Mouse (Mus musculus): ENCODE measurements around the gene Shc2. TPM values are rescaled to one million over a fixed set of nuclear protein-coding genes. Genes with fewer than 3 reads are reported as not detected.

The Shc2 gene
- total RNA-seq, 1 experiment = 4.3 TPM

DNA sequence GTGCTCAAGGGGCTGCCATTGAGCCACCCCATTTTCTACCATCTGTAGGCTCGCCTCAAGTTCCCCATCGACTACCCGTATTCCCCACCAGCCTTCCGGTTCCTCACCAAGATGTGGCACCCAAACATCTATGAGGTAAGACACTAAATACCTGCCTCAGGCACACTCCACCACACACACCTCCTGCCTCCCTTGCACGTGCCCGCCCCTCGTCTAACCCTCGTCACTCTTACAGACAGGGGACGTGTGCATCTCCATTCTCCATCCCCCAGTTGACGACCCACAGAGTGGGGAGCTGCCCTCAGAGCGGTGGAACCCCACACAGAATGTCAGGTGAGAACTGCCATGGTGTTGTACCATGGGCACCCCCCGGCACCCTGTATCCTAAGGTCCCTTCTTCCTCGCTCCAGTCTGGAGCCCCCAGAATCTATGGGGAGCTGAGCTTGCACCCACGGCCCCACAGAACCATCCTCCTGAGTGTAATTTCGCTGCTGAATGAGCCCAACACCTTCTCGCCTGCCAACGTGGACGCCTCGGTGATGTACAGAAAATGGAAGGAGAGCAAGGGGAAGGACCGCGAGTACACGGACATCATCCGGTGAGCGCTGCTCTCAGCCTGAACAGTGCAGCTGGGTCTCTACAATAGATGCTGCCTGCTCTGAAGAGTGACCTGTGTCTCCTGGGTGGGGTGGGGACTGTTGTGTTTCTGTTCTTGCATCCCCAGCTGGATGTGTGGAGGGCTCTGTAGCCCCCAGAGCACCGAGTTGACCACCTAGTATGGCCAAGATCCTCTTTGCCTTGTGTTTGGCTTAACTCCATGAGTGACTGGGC, 47.3 kb upstream of the Shc2 start:
- in situ Hi-C loops (cut with MboI; ENCODE audit: low sequenced_read_pairs in 2 of 2, unreplicated experiment in 2 of 2) = no loop called here
- H3K36me3 ChIP-seq (ENCODE audit: control insufficient read depth, insufficient read depth, low read length, poor library complexity, severe bottlenecking) = peaks cover 53% of the 10 kb centered on the region
- no peak overlapping the region; a peak in 1 of 4 replicates for H3K4me3 ChIP-seq (ENCODE audit: insufficient read depth in 1 of 2, low read depth in 1 of 2, low read length in 2 of 2, poor library complexity in 1 of 2, severe bottlenecking in 1 of 2)

DNA sequence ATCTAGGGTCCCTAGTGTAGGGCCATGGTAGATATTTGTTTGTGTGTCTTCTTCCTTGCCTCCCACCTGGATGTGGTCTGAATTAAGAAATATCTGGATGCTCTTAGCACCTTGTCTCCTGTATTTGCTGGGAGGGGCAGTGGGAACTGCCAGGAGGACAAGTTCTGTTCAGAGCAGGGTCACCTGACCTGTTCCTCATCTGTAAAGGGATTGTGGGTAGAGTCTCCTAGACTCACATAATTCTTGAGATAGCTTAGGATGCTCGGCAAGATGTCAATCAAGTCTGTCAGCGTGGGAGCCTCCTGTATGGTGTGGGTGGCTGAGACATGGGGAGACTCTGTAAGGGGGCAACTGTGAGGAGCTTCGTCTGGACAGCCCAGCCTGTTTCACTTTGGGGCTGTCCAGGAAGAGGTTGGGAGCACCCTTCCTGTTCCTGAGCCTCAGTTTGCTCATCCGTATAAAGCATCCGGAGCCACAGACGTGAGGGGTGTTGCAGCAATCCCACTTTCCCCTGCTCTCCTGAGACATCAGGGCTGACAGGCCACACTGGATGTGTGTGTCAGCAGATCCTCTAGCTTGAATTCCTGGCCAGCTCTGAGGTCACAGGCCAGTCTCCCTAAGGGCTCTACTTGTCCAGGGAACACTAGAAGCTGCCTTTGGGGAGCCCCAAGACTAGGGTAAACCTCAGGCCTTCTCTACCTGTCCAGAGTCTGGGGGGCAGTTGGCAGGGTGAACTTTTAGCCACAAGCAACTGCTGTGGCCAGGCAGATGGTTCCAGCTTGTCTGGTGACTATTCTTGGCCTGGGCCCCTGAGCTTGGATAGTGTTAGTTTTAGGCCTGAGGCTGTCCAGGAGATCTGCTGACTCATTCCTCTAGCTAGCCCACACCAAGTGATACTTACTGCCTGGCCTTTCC, 46.3 kb upstream of the Shc2 start:
- peak overlapping the region; percentile 91 for H3K9ac ChIP-seq (ENCODE audit: insufficient read depth, low read depth, low read length, poor library complexity, severe bottlenecking)
- in situ Hi-C loops (cut with MboI; ENCODE audit: low sequenced_read_pairs in 2 of 2, unreplicated experiment in 2 of 2) = no loop called here
- no peak for TF ChIP-seq ZNF384 (IDR thresholded peaks at IDR 0.05; ENCODE audit: low read depth, low read length)
- TF ChIP-seq MAFK (IDR thresholded peaks at IDR 0.05; ENCODE audit: insufficient read depth, low read depth, low read length) = 0 out of 2 replicates have a peak, but pooled peaks have one; percentile 13
- TF ChIP-seq HCFC1 (IDR thresholded peaks at IDR 0.05; ENCODE audit: borderline replicate concordance, insufficient read depth, low read length) = no peak
- no peak for TF ChIP-seq CHD2 (IDR thresholded peaks at IDR 0.05; ENCODE audit: low read depth, low read length)
- no peak for TF ChIP-seq ZC3H11A (IDR thresholded peaks at IDR 0.05; ENCODE audit: borderline replicate concordance, low read depth, low read length)
- peaks cover 52% of the 10 kb centered on the region for H3K36me3 ChIP-seq (ENCODE audit: control insufficient read depth, insufficient read depth, low read length, poor library complexity, severe bottlenecking)
- H3K4me3 ChIP-seq (ENCODE audit: insufficient read depth in 1 of 2, low read depth in 1 of 2, low read length in 2 of 2, poor library complexity in 1 of 2, severe bottlenecking in 1 of 2) = peak overlapping the region; percentile 94 to 100
- H3K27ac ChIP-seq (ENCODE audit: insufficient read depth, low read depth, low read length, poor library complexity, severe bottlenecking) = peak overlapping the region; percentile 28; the same call in 1 of the 2 replicates
- no peaks in the 10 kb centered on the region for H3K9me3 ChIP-seq (ENCODE audit: control insufficient read depth, insufficient read depth, low read depth, low read length)
- no peak for DNase-seq (ENCODE audit: low read depth, low spot score)
- peaks cover 5 to 35% of the 10 kb centered on the region in 2 experiments for H3K4me1 ChIP-seq (ENCODE audit: control insufficient read depth in 2 of 2, insufficient read depth in 2 of 2, low read length in 2 of 2, poor library complexity in 1 of 2)

More for the DNA sequence above, 47.3 kb upstream of the Shc2 start:
- no peak for DNase-seq (ENCODE audit: low read depth, low spot score)
- peaks cover 5 to 35% of the 10 kb centered on the region in 2 experiments for H3K4me1 ChIP-seq (ENCODE audit: control insufficient read depth in 2 of 2, insufficient read depth in 2 of 2, low read length in 2 of 2, poor library complexity in 1 of 2)
- H3K9me3 ChIP-seq (ENCODE audit: control insufficient read depth, insufficient read depth, low read depth, low read length) = no peaks in the 10 kb centered on the region
- no peak overlapping the region; the same call in 1 of the 2 replicates for H3K27ac ChIP-seq (ENCODE audit: insufficient read depth, low read depth, low read length, poor library complexity, severe bottlenecking)
- no peak overlapping the region for H3K9ac ChIP-seq (ENCODE audit: insufficient read depth, low read depth, low read length, poor library complexity, severe bottlenecking)
- no peak for TF ChIP-seq HCFC1 (IDR thresholded peaks at IDR 0.05; ENCODE audit: borderline replicate concordance, insufficient read depth, low read length)
- TF ChIP-seq CHD2 (IDR thresholded peaks at IDR 0.05; ENCODE audit: low read depth, low read length) = no peak
- TF ChIP-seq MAFK (IDR thresholded peaks at IDR 0.05; ENCODE audit: insufficient read depth, low read depth, low read length) = no peak
- TF ChIP-seq ZC3H11A (IDR thresholded peaks at IDR 0.05; ENCODE audit: borderline replicate concordance, low read depth, low read length) = no peak
- TF ChIP-seq ZNF384 (IDR thresholded peaks at IDR 0.05; ENCODE audit: low read depth, low read length) = no peak

DNA sequence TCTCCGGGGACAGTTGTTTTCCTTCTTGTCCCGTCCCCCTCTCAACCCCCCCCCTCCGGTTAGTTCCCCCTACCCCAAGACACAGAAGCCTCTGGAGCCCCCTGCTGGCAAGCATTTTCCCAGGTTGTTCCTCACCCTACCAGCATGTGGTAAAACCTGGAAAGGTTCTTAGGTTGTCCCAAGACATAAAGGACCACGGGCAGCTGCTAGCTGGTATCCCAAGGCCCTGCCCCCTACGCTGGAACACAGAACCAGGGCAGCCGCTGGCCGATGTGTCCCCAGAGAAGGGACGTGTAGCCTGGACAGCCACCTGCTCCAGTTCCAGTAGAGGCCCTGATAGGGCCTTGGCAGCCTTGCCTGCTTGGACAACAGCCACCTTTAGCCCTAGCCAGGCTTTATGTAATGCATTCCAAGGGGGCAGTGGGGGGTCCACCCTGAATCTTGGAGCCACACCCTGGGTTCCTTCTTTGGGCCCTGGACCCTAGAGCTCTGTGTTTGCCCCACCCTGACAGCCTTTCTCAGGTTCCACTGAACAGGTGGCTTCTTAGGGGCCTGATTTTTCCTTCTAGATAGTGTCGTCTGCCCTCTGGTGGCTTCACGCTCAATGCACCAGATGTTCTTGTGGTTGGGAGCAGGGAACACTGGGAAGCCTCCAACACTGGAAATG, 45.3 kb upstream of the Shc2 start:
- peak overlapping the region; percentile 90 for H3K27ac ChIP-seq (ENCODE audit: insufficient read depth, low read depth, low read length, poor library complexity, severe bottlenecking)
- TF ChIP-seq HCFC1 (IDR thresholded peaks at IDR 0.05; ENCODE audit: borderline replicate concordance, insufficient read depth, low read length) (0 out of 2 replicates have a peak, but pooled peaks have one; percentile 14), CHD2 (IDR thresholded peaks at IDR 0.05; ENCODE audit: low read depth, low read length) (no peak)
- H3K36me3 ChIP-seq (ENCODE audit: control insufficient read depth, insufficient read depth, low read length, poor library complexity, severe bottlenecking) = peaks cover 44% of the 10 kb centered on the region
- H3K9ac ChIP-seq (ENCODE audit: insufficient read depth, low read depth, low read length, poor library complexity, severe bottlenecking) = peak overlapping the region; percentile 91
- peaks cover 5 to 32% of the 10 kb centered on the region in 2 experiments for H3K4me1 ChIP-seq (ENCODE audit: control insufficient read depth in 2 of 2, insufficient read depth in 2 of 2, low read length in 2 of 2, poor library complexity in 1 of 2)
- no peaks in the 10 kb centered on the region for H3K9me3 ChIP-seq (ENCODE audit: control insufficient read depth, insufficient read depth, low read depth, low read length)
- H3K4me3 ChIP-seq (ENCODE audit: insufficient read depth in 1 of 2, low read depth in 1 of 2, low read length in 2 of 2, poor library complexity in 1 of 2, severe bottlenecking in 1 of 2) = peak overlapping the region; percentile 94 to 100
- peak; percentile 76 for DNase-seq (ENCODE audit: low read depth, low spot score)
- in situ Hi-C loops (cut with MboI; ENCODE audit: low sequenced_read_pairs in 2 of 2, unreplicated experiment in 2 of 2) = no loop called here

DNA sequence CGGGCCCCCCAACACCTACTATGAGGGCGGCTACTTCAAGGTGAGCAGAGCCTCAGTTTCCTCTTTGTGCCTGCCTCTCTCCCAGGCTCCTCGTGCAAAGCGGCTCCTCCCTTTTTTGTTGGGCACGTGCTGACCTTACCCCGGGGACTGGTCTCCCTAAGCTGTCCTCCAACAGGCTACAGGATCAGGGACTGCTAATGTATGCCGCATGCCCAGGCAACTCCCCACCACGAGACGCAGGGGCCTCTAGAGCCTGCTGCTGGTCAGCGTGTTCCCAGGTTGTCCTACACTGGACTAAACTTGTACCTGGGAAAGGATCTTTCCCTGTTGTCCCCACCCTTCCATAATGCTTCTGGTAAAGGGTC, 44.8 kb upstream of the Shc2 start:
- TF ChIP-seq HCFC1 (IDR thresholded peaks at IDR 0.05; ENCODE audit: borderline replicate concordance, insufficient read depth, low read length) = 0 out of 2 replicates have a peak, but pooled peaks have one; percentile 11
- no peak for TF ChIP-seq ZC3H11A (IDR thresholded peaks at IDR 0.05; ENCODE audit: borderline replicate concordance, low read depth, low read length)
- Histone ChIP-seq H3K27ac (ENCODE audit: insufficient read depth, low read depth, low read length, poor library complexity, severe bottlenecking) (peak overlapping the region; percentile 90), H3K4me1 (ENCODE audit: control insufficient read depth in 2 of 2, insufficient read depth in 2 of 2, low read length in 2 of 2, poor library complexity in 1 of 2) (peaks cover 5 to 29% of the 10 kb centered on the region in 2 experiments), H3K9me3 (ENCODE audit: control insufficient read depth, insufficient read depth, low read depth, low read length) (no peaks in the 10 kb centered on the region), H3K36me3 (ENCODE audit: control insufficient read depth, insufficient read depth, low read length, poor library complexity, severe bottlenecking) (peaks cover 39% of the 10 kb centered on the region), H3K4me3 (ENCODE audit: insufficient read depth in 1 of 2, low read depth in 1 of 2, low read length in 2 of 2, poor library complexity in 1 of 2, severe bottlenecking in 1 of 2) (peak overlapping the region; percentile 94 to 100), H3K9ac (ENCODE audit: insufficient read depth, low read depth, low read length, poor library complexity, severe bottlenecking) (peak overlapping the region; percentile 91)
- DNase-seq (ENCODE audit: low read depth, low spot score) = no peak
- in situ Hi-C loops (cut with MboI; ENCODE audit: low sequenced_read_pairs in 2 of 2, unreplicated experiment in 2 of 2) = no loop called here

Data from ES-E14 (cell line).